Mouse (Mus musculus): ENCODE results near the gene Slc16a7.

The Slc16a7 gene

DNA sequence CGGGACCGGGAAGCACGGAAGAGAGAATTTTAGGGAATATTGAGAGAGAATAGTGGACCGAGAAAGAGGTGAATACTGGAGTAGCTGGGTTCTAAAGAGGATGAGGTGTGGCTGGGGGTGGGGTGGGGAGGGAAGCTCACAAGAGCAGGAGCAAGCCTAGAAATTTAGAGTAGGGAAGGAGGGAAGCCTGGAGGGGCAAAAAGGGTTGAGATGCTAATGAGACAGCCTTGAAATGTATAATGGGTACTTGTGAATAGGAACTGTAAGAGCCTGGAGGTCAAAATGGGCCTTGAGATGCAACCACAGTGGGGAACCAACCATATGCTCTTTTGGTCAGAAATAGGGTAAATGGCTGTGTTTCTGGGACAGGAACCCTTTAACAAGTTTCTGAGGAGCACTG lies 203.9 kb downstream of the Slc16a7 start:
- DNase-seq (ENCODE audit: low read depth, low spot score), result no peak

DNA sequence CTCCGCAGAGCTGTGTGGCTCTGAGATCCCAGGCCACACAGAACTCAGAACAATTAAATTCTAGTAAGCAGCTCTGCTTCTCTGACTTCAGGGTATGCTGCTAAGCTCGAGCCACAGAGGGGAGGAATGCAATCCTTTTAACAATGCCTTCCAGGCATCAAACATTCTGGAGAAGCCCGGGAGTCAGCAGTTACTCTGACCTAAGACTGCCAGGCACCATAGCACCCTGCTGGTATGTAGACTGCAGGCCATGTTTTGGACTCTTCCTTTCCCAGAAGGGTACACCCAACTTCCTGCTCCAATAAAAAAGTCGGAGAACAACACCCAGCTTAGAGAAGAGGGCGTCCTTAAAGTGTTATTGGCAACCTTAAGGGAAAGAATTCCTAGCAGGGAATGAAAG lies 205.1 kb downstream of the Slc16a7 start:
- no peak for DNase-seq (ENCODE audit: low read depth, low spot score)

- DNase-seq (ENCODE audit: low read depth, low spot score), result no peak
Observed at GRCm38 (mm10) chr10:125182545-125182944, 206.7 kb downstream of the Slc16a7 start.

DNA sequence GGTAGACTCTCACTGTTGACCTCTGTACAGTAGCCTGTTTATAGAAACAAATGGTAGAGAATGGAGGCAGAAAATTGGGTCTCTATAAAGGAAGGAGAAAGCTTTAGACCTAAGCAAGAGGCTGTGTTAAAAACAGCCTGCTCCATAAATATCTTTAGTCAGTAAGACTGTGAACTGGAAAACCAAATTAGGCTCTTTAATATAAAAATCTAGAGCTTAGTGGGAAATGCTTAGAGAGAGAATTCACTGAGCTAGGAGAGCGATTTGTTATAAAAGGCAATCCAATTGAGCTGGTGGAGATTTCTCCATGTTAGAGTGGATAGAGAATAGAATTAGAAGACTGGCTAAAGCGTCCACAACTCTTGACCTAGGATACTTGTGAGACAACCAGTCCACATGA lies 211.5 kb downstream of the Slc16a7 start:
- DNase-seq (ENCODE audit: low read depth, low spot score), result no peak

DNA sequence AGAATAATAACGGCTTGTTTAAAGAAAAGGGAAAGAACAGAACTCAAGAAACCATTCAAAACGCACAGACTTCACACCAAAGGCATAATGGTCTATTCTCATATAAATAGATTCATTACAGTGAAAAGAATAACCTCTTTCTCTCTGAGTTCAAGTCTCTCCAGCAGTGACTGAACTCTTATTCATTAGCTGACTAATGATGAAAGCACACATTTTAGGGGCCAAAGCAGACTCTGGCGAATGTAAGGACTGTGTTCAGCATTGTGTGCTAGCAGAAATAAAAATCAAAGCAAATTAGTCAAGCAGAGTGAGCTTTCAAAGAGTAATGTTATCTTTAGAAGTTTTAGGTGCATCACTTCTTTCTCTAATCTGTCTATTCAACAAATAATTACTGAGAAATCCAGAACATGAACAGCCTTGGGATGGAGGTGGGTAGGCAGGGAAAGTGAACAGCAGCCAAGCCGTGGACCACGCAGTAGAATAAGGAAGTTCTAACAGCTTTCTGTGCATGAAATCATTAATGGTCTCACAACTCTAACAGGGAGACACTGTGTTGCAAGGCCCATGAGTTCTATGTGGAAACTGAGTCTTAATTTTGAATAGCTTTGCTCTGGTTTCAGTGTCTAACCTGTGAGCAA lies 214.1 kb downstream of the Slc16a7 start:
- DNase-seq (ENCODE audit: low read depth, low spot score), result no peak

DNA sequence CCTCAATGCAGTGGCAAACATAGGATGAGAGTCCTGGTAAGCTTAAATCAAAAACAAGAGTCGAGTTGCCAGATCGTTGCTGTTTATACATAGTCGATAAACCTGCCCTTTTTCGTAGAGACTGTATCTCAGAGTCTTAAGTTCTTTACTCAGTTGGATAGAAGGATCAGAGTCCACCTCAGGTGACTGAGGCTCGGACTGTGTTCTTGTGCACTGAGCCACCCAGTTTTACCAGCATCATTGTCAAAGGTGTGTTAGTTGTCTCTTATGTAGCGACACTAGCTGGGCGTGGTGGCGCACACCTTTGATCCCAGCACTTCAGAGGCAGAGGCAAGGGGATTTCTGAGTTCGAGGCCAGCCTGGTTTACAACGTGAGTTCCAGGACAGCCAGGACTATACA lies 217.6 kb downstream of the Slc16a7 start:
- DNase-seq (ENCODE audit: low read depth, low spot score), result no peak

GRCm38 (mm10) chr10:125171154-125171553 lies 218.1 kb downstream of the Slc16a7 start:
- DNase-seq (ENCODE audit: low read depth, low spot score), result no peak
